Comparison of ENCODE assay signal across 8 mouse cellular contexts in genomic region chr5:36796296-36797014, GRCm38 (mm10). TPM values are rescaled to one million over a fixed set of nuclear protein-coding genes. Genes with fewer than 3 reads are reported as not detected.
DNase-seq lines count a peak whose midpoint lies in the region; ATAC-seq and TF ChIP-seq lines count a peak whose summit lies in the region.
"Not testable (repeated sequence)": the region's sequence is repeated elsewhere in the genome, so short reads cannot be mapped to it uniquely, and the experiment has no call there.

Mrfap1 (minus strand) TSS chr5:36796772.

- peak; percentile 98 for DNase-seq in brain, embryonic 14.5 days (ENCODE audit: low read depth)
- DNase-seq in liver, adult 2 months (ENCODE audit: extremely low read depth, low read depth, low spot score) = peak; percentile 75
- peak; percentile 96 for DNase-seq in splenic B cell, adult 2 months (ENCODE audit: low read depth, low spot score)

- H3K9me3 ChIP-seq in erythroblast, embryonic 14.5 days (ENCODE audit: control insufficient read depth, low read length); heart, embryonic 11.5 days (replicated peaks; ENCODE audit: control insufficient read depth, low read length); kidney, embryonic 16.5 days (ENCODE audit: low read length): not testable (repeated sequence)

- peaks cover 15% of the 10 kb centered on the region for H3K79me3 ChIP-seq in C2C12 (ENCODE audit: low read depth)

- not testable (repeated sequence) for TF ChIP-seq CTCF in C2C12 (IDR thresholded peaks at IDR 0.05; ENCODE audit: control insufficient read depth, insufficient read depth, insufficient read length); brain, embryonic 14.5 days (IDR thresholded peaks at IDR 0.05; ENCODE audit: borderline replicate concordance, extremely low read depth, insufficient read depth, insufficient read length); liver, adult 2 months (IDR thresholded peaks at IDR 0.05; ENCODE audit: low read depth, low read length)

- H3K79me2 ChIP-seq in C2C12 (ENCODE audit: control insufficient read depth, insufficient read depth) (peaks cover 29% of the 10 kb centered on the region), myocyte (ENCODE audit: control insufficient read depth, insufficient read depth) (peaks cover 22% of the 10 kb centered on the region)
- H3K79me2 ChIP-seq in liver, adult 2 months (ENCODE audit: control insufficient read depth, insufficient read depth, low read length) = not testable (repeated sequence)

- TF ChIP-seq POLR2A in brain, embryonic 14.5 days (IDR thresholded peaks at IDR 0.05; ENCODE audit: borderline replicate concordance, extremely low read depth, insufficient read depth, insufficient read length, poor library complexity, severe bottlenecking) = peak; percentile 69
- TF ChIP-seq POLR2A in liver, adult 2 months (IDR thresholded peaks at IDR 0.05; ENCODE audit: extremely low read depth, insufficient read depth, low read length) = peak; percentile 72
- TF ChIP-seq POLR2A in myocyte (IDR thresholded peaks at IDR 0.05; ENCODE audit: insufficient read length, low read depth) = peak; percentile 78

- peak within 1 kb of the TSS; percentile 88 for H3K9ac ChIP-seq in heart, embryonic 11.5 days (ENCODE audit: low read depth, low read length)
- peak within 1 kb of the TSS; percentile 87 for H3K9ac ChIP-seq in kidney, embryonic 16.5 days (replicated peaks; ENCODE audit: low read length)
- H3K9ac ChIP-seq in liver, adult 2 months (ENCODE audit: low read depth, low read length) = peak within 1 kb of the TSS; percentile 71

- under 1% methylated on average over 89 of the region's 90 CpGs for whole genome bisulfite sequencing in heart, embryonic 11.5 days (ENCODE audit: insufficient replicate concordance)
- under 1% methylated on average over 90 of the region's 90 CpGs for WGBS in kidney, embryonic 16.5 days
- whole genome bisulfite sequencing in liver, adult 2 months = under 1% methylated on average over 90 of the region's 90 CpGs

- peak within 1 kb of the TSS; percentile 78 for H3K4me2 ChIP-seq in heart, embryonic 11.5 days
- peak within 1 kb of the TSS; percentile 73 for H3K4me2 ChIP-seq in kidney, embryonic 16.5 days (replicated peaks; ENCODE audit: low read depth, low read length)
- H3K4me2 ChIP-seq in myocyte (ENCODE audit: low read depth) = peak within 1 kb of the TSS; percentile 98

- H3K27ac ChIP-seq in heart, embryonic 11.5 days (ENCODE audit: low read depth, low read length) = peak within 1 kb of the TSS; percentile 89
- H3K27ac ChIP-seq in kidney, embryonic 16.5 days (ENCODE audit: low read length) = peak within 1 kb of the TSS; percentile 96
- H3K27ac ChIP-seq in liver, adult 2 months (replicated peaks; ENCODE audit: insufficient read depth, low read depth, low read length) = peak within 1 kb of the TSS; percentile 59

- peak; percentile 75 for ATAC-seq in heart, embryonic 11.5 days (replicated peaks; ENCODE audit: insufficient number of reproducible peaks, low FRiP score, low TSS enrichment)
- peak; percentile 80 for ATAC-seq in kidney, embryonic 16.5 days (ENCODE audit: low FRiP score, low TSS enrichment)

- peak within 1 kb of the TSS; percentile 55 for H3K4me3 ChIP-seq in C2C12 (ENCODE audit: insufficient read depth, poor library complexity, severe bottlenecking)
- peak within 1 kb of the TSS; percentile 93 for H3K4me3 ChIP-seq in erythroblast, embryonic 14.5 days (replicated peaks)
- peak within 1 kb of the TSS; percentile 76 for H3K4me3 ChIP-seq in heart, embryonic 11.5 days (ENCODE audit: low read depth, low read length)
- H3K4me3 ChIP-seq in kidney, embryonic 16.5 days (ENCODE audit: low read length) = peak within 1 kb of the TSS; percentile 76
- H3K4me3 ChIP-seq in liver, adult 2 months (ENCODE audit: insufficient read depth, low read depth, low read length) = peak within 1 kb of the TSS; percentile 67
- H3K4me3 ChIP-seq in myocyte = peak within 1 kb of the TSS; percentile 55

- H3ac ChIP-seq in C2C12 (ENCODE audit: control insufficient read depth, insufficient read length, low read depth) = peak within 1 kb of the TSS; percentile 64
- peak within 1 kb of the TSS; percentile 44 for H3ac ChIP-seq in myocyte (ENCODE audit: control insufficient read depth, insufficient read length)

- H3K36me3 ChIP-seq in C2C12 (ENCODE audit: control insufficient read depth, insufficient read depth) = peaks cover 13% of the 10 kb centered on the region
- peaks cover 26% of the 10 kb centered on the region for H3K36me3 ChIP-seq in erythroblast, embryonic 14.5 days (ENCODE audit: control insufficient read depth)
- not testable (repeated sequence) for H3K36me3 ChIP-seq in heart, embryonic 11.5 days (ENCODE audit: control insufficient read depth, insufficient read depth, low read length); kidney, embryonic 16.5 days (ENCODE audit: insufficient read depth, low read length); liver, adult 2 months (ENCODE audit: control insufficient read depth, insufficient read depth, low read length); splenic B cell, adult 2 months (ENCODE audit: control insufficient read depth, insufficient read depth, low read length, poor library complexity, severe bottlenecking)
- peaks cover 19% of the 10 kb centered on the region for H3K36me3 ChIP-seq in myocyte (ENCODE audit: control insufficient read depth, insufficient read depth)

- not testable (repeated sequence) for H3K27me3 ChIP-seq in C2C12 (ENCODE audit: control insufficient read depth, insufficient read depth, insufficient read length); heart, embryonic 11.5 days (ENCODE audit: control insufficient read depth, insufficient read depth, low read length); kidney, embryonic 16.5 days (ENCODE audit: insufficient read depth, low read length); liver, adult 2 months (ENCODE audit: control insufficient read depth, insufficient read depth, low read length); myocyte (ENCODE audit: control insufficient read depth, insufficient read depth, insufficient read length); splenic B cell, adult 2 months (ENCODE audit: control insufficient read depth, insufficient read depth, low read length, poor library complexity, severe bottlenecking)
- peaks cover 27% of the 10 kb centered on the region for H3K27me3 ChIP-seq in erythroblast, embryonic 14.5 days (ENCODE audit: control insufficient read depth)

- peaks cover 30% of the 10 kb centered on the region for H3K4me1 ChIP-seq in erythroblast, embryonic 14.5 days (ENCODE audit: control insufficient read depth)
- not testable (repeated sequence) for H3K4me1 ChIP-seq in heart, embryonic 11.5 days (ENCODE audit: control insufficient read depth, insufficient read depth, low read length); kidney, embryonic 16.5 days (ENCODE audit: insufficient read depth, low read length); liver, adult 2 months (ENCODE audit: control insufficient read depth, insufficient read depth, low read length)

TF ChIP-seq in C2C12, 6 proteins besides CTCF, POLR2A, EP300 and RAD21:
- peak; percentile 71 for TF ChIP-seq MAX (IDR thresholded peaks at IDR 0.05)

TF ChIP-seq in myocyte, 11 proteins besides CTCF, POLR2A, EP300 and RAD21:
- TF ChIP-seq MYOD1 (IDR thresholded peaks at IDR 0.05; ENCODE audit: control insufficient read depth in 1 of 3, insufficient read length in 2 of 3, low read depth in 2 of 3) = peak in 1 of 3 experiments; percentile 66
- TF ChIP-seq MYOG (IDR thresholded peaks at IDR 0.05; ENCODE audit: control insufficient read depth in 1 of 3, insufficient read depth in 1 of 3, insufficient read length in 2 of 3, low read depth in 2 of 3) = peak; percentile 39 to 74 (median 63)
- peak; percentile 81 for TF ChIP-seq POLR2AphosphoS2 (IDR thresholded peaks at IDR 0.05; ENCODE audit: insufficient read length, low read depth)

RNA-seq across cellular contexts. Expression of gene Mrfap1, which starts in this region (rescaled TPM):
- 347 TPM for polyA plus RNA-seq in C2C12 (2012; fragmentation: generic; extraction: Trizol)
- polyA plus RNA-seq in brain, embryonic 14.5 days (2012; rRNA removed) = 169 and 202 TPM in 2 replicates
- 9.9 and 12.6 TPM in 2 replicates for polyA plus RNA-seq in erythroblast, embryonic 14.5 days (2012)
- 420 and 433 TPM in 2 replicates for polyA plus RNA-seq in heart, embryonic 11.5 days (2014; fragmentation: Nextera tagmentation; extraction: Ambion mirVana)
- polyA plus RNA-seq in kidney, embryonic 16.5 days (2015; fragmentation: Nextera tagmentation; extraction: Ambion mirVana) = 396 and 428 TPM in 2 replicates
- 154 and 173 TPM in 2 replicates for total RNA-seq in liver, adult 2 months (2014; rRNA removed)
- 72.2 and 93.9 TPM in 2 replicates for polyA plus RNA-seq in liver, adult 2 months (2012; rRNA removed)
- polyA plus RNA-seq in myocyte (2012; fragmentation: generic; extraction: Trizol) = 263 TPM

Comparison
In these comparisons a context has a peak if more than half of its experiments do, and no peak if none do; other contexts are left out.
1. Peak in every context shown above with its lines: DNase-seq, ATAC-seq, H3K4me3 ChIP-seq and H3K27ac ChIP-seq.